Mouse (Mus musculus): Measurements from ENCODE around the gene Gnb1l. TPM values are rescaled to one million over a fixed set of nuclear protein-coding genes. Genes with fewer than 3 reads are reported as not detected.

Gnb1l gene
- polyA plus RNA-seq, 1 experiment, result 13.7 TPM

- Histone ChIP-seq H3K9ac (ENCODE audit: low read depth, poor library complexity, severe bottlenecking) (no peak overlapping the region), H3K27me3 (ENCODE audit: control insufficient read depth, insufficient read depth, low read length, poor library complexity, severe bottlenecking) (no peaks in the 10 kb centered on the region), H3K4me1 (ENCODE audit: control insufficient read depth, insufficient read depth, low read length) (peaks cover 11% of the 10 kb centered on the region), H3K9me3 (replicated peaks; ENCODE audit: control insufficient read depth, insufficient read depth, low read length, poor library complexity, severe bottlenecking) (no peaks in the 10 kb centered on the region), H3K4me3 (ENCODE audit: low read depth, low read length) (no peak overlapping the region), H3K27ac (ENCODE audit: insufficient read depth, low read length) (no peak overlapping the region), H3K36me3 (ENCODE audit: control insufficient read depth, insufficient read depth, low read length, poor library complexity, severe bottlenecking) (no peaks in the 10 kb centered on the region)
- TF ChIP-seq EP300 (IDR thresholded peaks at IDR 0.05; ENCODE audit: insufficient read depth, low read depth, low read length) (no peak), POLR2A (IDR thresholded peaks at IDR 0.05; ENCODE audit: insufficient read depth, low read length) (no peak), CTCF (IDR thresholded peaks at IDR 0.05; ENCODE audit: low read depth, low read length) (no peak)
These were observed 34.2 kb upstream of the Gnb1l start for GRCm38 (mm10) chr16:18464271-18464670.

DNA sequence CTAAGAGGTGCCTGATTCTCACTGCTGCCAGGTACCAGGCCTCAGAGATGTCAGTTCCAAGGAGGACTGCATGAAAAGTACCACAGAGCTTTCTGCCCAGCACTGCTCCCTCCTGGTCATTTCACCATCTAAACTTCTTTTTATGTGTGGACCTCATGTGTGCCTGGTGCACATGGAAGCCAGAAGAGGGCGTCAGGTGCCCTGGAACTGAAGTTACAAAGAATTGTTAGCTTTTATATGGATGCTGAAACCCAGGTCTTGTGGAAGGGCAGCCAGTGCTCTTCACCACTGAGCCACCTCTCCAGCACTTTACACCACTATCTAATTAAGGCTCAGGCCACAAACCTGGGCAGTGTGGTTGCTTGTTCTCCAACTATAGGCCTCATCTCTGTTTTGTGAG is 27.7 kb upstream of the Gnb1l start:
- no peak overlapping the region for H3K9ac ChIP-seq (ENCODE audit: low read depth, poor library complexity, severe bottlenecking)
- H3K4me1 ChIP-seq (ENCODE audit: control insufficient read depth, insufficient read depth, low read length), result peaks cover 2% of the 10 kb centered on the region
- H3K27me3 ChIP-seq (ENCODE audit: control insufficient read depth, insufficient read depth, low read length, poor library complexity, severe bottlenecking), result no peaks in the 10 kb centered on the region
- no peak overlapping the region for H3K27ac ChIP-seq (ENCODE audit: insufficient read depth, low read length)
- no peaks in the 10 kb centered on the region for H3K36me3 ChIP-seq (ENCODE audit: control insufficient read depth, insufficient read depth, low read length, poor library complexity, severe bottlenecking)
- H3K9me3 ChIP-seq (replicated peaks; ENCODE audit: control insufficient read depth, insufficient read depth, low read length, poor library complexity, severe bottlenecking), result no peaks in the 10 kb centered on the region
- no peak for TF ChIP-seq POLR2A (IDR thresholded peaks at IDR 0.05; ENCODE audit: insufficient read depth, low read length)
- TF ChIP-seq CTCF (IDR thresholded peaks at IDR 0.05; ENCODE audit: low read depth, low read length), result peak; percentile 64
- no peak for TF ChIP-seq EP300 (IDR thresholded peaks at IDR 0.05; ENCODE audit: insufficient read depth, low read depth, low read length)
- no peak overlapping the region for H3K4me3 ChIP-seq (ENCODE audit: low read depth, low read length)

DNA sequence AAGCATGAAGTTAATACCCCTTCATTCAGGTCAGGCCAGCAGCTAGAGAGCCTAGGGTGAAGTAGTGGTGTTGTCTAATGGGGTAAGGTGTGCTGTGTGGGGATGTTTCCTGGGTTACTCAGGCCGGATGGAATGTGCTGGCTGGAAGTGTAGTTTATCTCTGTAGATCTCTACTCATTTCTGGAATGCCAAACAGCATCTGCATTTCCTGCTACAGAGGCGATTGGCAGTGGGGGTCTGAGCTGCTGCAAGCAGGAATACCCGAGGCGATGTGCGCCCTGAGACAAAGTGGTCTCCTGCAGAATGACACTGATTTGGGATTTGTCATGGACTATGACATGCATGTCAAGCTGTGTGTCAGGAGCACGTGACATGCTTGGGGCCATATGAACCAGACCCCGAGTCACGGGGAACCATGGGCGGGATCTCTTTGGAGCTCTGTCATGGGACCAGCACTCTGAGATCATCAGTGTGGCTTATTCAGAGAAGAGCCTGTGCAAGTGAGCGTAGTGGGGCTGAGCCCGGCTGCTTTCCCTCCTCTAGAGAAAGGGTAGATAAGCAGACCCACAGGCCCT is 27.0 kb upstream of the Gnb1l start:
- TF ChIP-seq EP300 (IDR thresholded peaks at IDR 0.05; ENCODE audit: insufficient read depth, low read depth, low read length) (no peak), CTCF (IDR thresholded peaks at IDR 0.05; ENCODE audit: low read depth, low read length) (no peak), POLR2A (IDR thresholded peaks at IDR 0.05; ENCODE audit: insufficient read depth, low read length) (no peak)
- H3K27ac ChIP-seq (ENCODE audit: insufficient read depth, low read length), result no peak overlapping the region
- H3K4me3 ChIP-seq (ENCODE audit: low read depth, low read length), result no peak overlapping the region
- H3K27me3 ChIP-seq (ENCODE audit: control insufficient read depth, insufficient read depth, low read length, poor library complexity, severe bottlenecking), result no peaks in the 10 kb centered on the region
- no peaks in the 10 kb centered on the region for H3K36me3 ChIP-seq (ENCODE audit: control insufficient read depth, insufficient read depth, low read length, poor library complexity, severe bottlenecking)
- no peak overlapping the region for H3K9ac ChIP-seq (ENCODE audit: low read depth, poor library complexity, severe bottlenecking)
- H3K9me3 ChIP-seq (replicated peaks; ENCODE audit: control insufficient read depth, insufficient read depth, low read length, poor library complexity, severe bottlenecking), result no peaks in the 10 kb centered on the region
- H3K4me1 ChIP-seq (ENCODE audit: control insufficient read depth, insufficient read depth, low read length), result peaks cover 2% of the 10 kb centered on the region

DNA sequence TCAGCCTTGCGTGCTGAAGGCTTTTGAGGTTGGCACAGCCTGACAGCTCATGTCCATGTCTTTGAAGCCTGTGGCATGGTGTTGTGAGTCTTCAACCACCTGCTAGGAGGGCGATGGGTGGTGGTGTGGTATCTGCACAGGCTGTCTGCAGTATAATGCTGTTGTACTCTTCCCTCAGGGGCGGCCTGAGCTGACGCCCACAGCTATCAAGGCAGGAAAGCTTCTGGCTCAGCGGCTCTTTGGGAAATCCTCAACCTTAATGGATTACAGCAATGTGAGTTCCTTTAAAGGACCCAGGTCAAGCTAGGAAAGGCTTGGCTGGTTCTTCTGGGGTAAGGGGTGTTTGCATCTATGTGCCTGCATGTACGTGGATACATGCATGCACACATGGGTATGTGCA is 26.5 kb upstream of the Gnb1l start:
- Histone ChIP-seq H3K4me1 (ENCODE audit: control insufficient read depth, insufficient read depth, low read length) (peaks cover 2% of the 10 kb centered on the region), H3K9ac (ENCODE audit: low read depth, poor library complexity, severe bottlenecking) (no peak overlapping the region), H3K36me3 (ENCODE audit: control insufficient read depth, insufficient read depth, low read length, poor library complexity, severe bottlenecking) (no peaks in the 10 kb centered on the region), H3K27me3 (ENCODE audit: control insufficient read depth, insufficient read depth, low read length, poor library complexity, severe bottlenecking) (no peaks in the 10 kb centered on the region), H3K27ac (ENCODE audit: insufficient read depth, low read length) (no peak overlapping the region), H3K4me3 (ENCODE audit: low read depth, low read length) (no peak overlapping the region), H3K9me3 (replicated peaks; ENCODE audit: control insufficient read depth, insufficient read depth, low read length, poor library complexity, severe bottlenecking) (no peaks in the 10 kb centered on the region)
- TF ChIP-seq POLR2A (IDR thresholded peaks at IDR 0.05; ENCODE audit: insufficient read depth, low read length) (no peak), CTCF (IDR thresholded peaks at IDR 0.05; ENCODE audit: low read depth, low read length) (no peak), EP300 (IDR thresholded peaks at IDR 0.05; ENCODE audit: insufficient read depth, low read depth, low read length) (no peak)

DNA sequence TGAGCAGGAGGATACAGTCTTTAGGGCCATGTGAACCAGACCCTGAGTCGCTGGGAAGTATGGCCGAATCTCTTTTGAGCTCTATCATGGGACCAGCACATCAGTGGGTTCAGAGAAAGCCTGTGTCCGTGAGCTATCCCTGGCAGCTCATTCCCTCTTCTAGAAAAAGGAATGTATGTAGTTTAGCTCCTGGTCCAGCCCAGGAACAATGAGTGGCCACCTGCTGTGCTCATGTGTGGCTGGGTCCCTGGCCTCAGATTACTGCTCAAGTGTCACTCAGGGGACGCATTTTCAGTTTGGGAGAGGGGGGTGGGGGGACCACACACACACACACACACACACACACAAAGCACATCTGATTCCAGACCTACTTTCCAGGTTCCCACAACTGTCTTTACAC is 26.1 kb upstream of the Gnb1l start:
- TF ChIP-seq CTCF (IDR thresholded peaks at IDR 0.05; ENCODE audit: low read depth, low read length), result no peak
- no peak for TF ChIP-seq POLR2A (IDR thresholded peaks at IDR 0.05; ENCODE audit: insufficient read depth, low read length)
- no peak for TF ChIP-seq EP300 (IDR thresholded peaks at IDR 0.05; ENCODE audit: insufficient read depth, low read depth, low read length)
- Histone ChIP-seq H3K27ac (ENCODE audit: insufficient read depth, low read length) (no peak overlapping the region), H3K9me3 (replicated peaks; ENCODE audit: control insufficient read depth, insufficient read depth, low read length, poor library complexity, severe bottlenecking) (no peaks in the 10 kb centered on the region), H3K9ac (ENCODE audit: low read depth, poor library complexity, severe bottlenecking) (no peak overlapping the region), H3K4me1 (ENCODE audit: control insufficient read depth, insufficient read depth, low read length) (peaks cover 2% of the 10 kb centered on the region), H3K27me3 (ENCODE audit: control insufficient read depth, insufficient read depth, low read length, poor library complexity, severe bottlenecking) (no peaks in the 10 kb centered on the region), H3K36me3 (ENCODE audit: control insufficient read depth, insufficient read depth, low read length, poor library complexity, severe bottlenecking) (no peaks in the 10 kb centered on the region), H3K4me3 (ENCODE audit: low read depth, low read length) (no peak overlapping the region)

DNA sequence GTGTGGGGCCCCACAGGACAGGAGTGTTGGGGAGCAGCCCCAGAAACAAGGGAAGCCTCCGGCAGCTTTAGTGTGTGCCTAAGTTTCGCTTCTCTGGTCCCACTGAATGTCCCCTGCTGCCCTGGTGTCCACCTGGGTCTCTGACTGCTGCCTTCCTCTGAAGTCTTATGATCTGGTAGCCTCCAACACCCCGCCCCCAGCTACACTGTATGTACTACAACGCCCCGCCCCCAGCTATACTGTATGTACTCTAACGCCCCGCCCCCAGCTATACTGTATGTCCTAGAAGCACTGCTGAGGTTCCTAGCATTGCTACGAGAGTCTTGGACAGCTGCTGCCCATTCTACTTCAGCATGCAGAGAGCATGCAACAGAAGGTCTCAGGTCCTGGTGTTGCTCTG is 25.5 kb upstream of the Gnb1l start:
- no peak for TF ChIP-seq POLR2A (IDR thresholded peaks at IDR 0.05; ENCODE audit: insufficient read depth, low read length)
- Histone ChIP-seq H3K4me1 (ENCODE audit: control insufficient read depth, insufficient read depth, low read length) (peaks cover 2% of the 10 kb centered on the region), H3K27ac (ENCODE audit: insufficient read depth, low read length) (no peak overlapping the region), H3K4me3 (ENCODE audit: low read depth, low read length) (no peak overlapping the region), H3K27me3 (ENCODE audit: control insufficient read depth, insufficient read depth, low read length, poor library complexity, severe bottlenecking) (no peaks in the 10 kb centered on the region), H3K9me3 (replicated peaks; ENCODE audit: control insufficient read depth, insufficient read depth, low read length, poor library complexity, severe bottlenecking) (no peaks in the 10 kb centered on the region), H3K9ac (ENCODE audit: low read depth, poor library complexity, severe bottlenecking) (no peak overlapping the region), H3K36me3 (ENCODE audit: control insufficient read depth, insufficient read depth, low read length, poor library complexity, severe bottlenecking) (no peaks in the 10 kb centered on the region)

All from ES-Bruce4 (cell line).